Mouse (Mus musculus): ENCODE data around the gene Mtf1. TPM values are rescaled to one million over a fixed set of nuclear protein-coding genes. Genes with fewer than 3 reads are reported as not detected.
A peak's percentile ranks its signal among the peaks of the same experiment; 100 is the strongest.

The Mtf1 gene
- polyA plus RNA-seq, 1 experiment from 2014 or later, result 14.1 TPM

- TF ChIP-seq CTCF (IDR thresholded peaks at IDR 0.05; ENCODE audit: low read depth), result no peak
- H3K9ac ChIP-seq, result no peak overlapping the region
Measured at GRCm38 (mm10) chr4:124894508-124895428, 92.9 kb downstream of the Mtf1 start.

DNA sequence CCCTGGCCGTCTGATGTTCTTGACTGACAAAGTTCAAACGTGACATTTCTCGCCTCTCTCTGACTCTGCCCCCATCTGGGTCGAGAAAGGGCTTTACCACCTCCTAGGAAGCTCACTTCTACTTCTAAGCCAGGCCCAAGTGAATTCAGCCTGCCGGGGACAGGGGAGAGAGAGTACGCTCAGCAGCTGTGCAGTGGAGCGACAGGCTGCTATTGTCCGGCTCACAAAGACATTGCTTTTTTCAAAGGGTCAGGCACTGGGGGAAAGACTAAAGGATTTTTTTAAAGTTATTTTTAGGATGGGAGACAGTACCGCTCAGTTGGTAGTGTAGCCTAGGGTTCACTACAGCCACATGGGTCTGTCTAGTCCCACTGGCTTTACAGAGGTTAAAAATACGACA lies 96.5 kb downstream of the Mtf1 start:
- peaks cover 38% of the 10 kb centered on the region for H3K27me3 ChIP-seq (ENCODE audit: insufficient read depth, low read length)
- no peak overlapping the region for H3K4me2 ChIP-seq
- H3K4me3 ChIP-seq (ENCODE audit: low read depth, low read length), result no peak overlapping the region
- DNase-seq (no peak), ATAC-seq (ENCODE audit: insufficient read depth) (no peak)
- 54% methylated on average over 10 of the region's 10 CpGs for WGBS
- no peak for TF ChIP-seq CTCF (IDR thresholded peaks at IDR 0.05; ENCODE audit: low read depth)
- H3K9ac ChIP-seq, result no peak overlapping the region
- no peaks in the 10 kb centered on the region for H3K9me3 ChIP-seq (ENCODE audit: low read depth, low read length)
- no peaks in the 10 kb centered on the region for H3K4me1 ChIP-seq (ENCODE audit: insufficient read depth)
- no peak overlapping the region for H3K27ac ChIP-seq (ENCODE audit: low read depth)
- H3K36me3 ChIP-seq (ENCODE audit: insufficient read depth), result no peaks in the 10 kb centered on the region

More at GRCm38 (mm10) chr4:124894508-124895428, 92.9 kb downstream of the Mtf1 start:
- ATAC-seq (ENCODE audit: insufficient read depth) (no peak), DNase-seq (peak; percentile 20)
- no peak overlapping the region for H3K27ac ChIP-seq (ENCODE audit: low read depth)
- 2% methylated on average over 83 of the region's 83 CpGs for WGBS
- H3K4me2 ChIP-seq, result peak overlapping the region; percentile 62
- peak overlapping the region; percentile 35 for H3K4me3 ChIP-seq (ENCODE audit: low read depth, low read length)
- H3K27me3 ChIP-seq (ENCODE audit: insufficient read depth, low read length), result peaks cover 61% of the 10 kb centered on the region
- H3K4me1 ChIP-seq (ENCODE audit: insufficient read depth), result no peaks in the 10 kb centered on the region
- H3K9me3 ChIP-seq (ENCODE audit: low read depth, low read length), result no peaks in the 10 kb centered on the region
- no peaks in the 10 kb centered on the region for H3K36me3 ChIP-seq (ENCODE audit: insufficient read depth)

Other genes with a start within 250 kb of the Mtf1 start
- gene 3100002H09Rik, start 191.3 kb upstream of the Mtf1 start, polyA plus RNA-seq (2014; fragmentation: Nextera tagmentation; extraction: Ambion mirVana), result not detected in 2 replicates
- gene Pou3f1, start 145.3 kb upstream of the Mtf1 start, polyA plus RNA-seq (2014; fragmentation: Nextera tagmentation; extraction: Ambion mirVana), result 0.11 and 0.41 TPM in 2 replicates
- gene Utp11, start 108.5 kb upstream of the Mtf1 start, polyA plus RNA-seq (2014; fragmentation: Nextera tagmentation; extraction: Ambion mirVana), result 59.0 and 59.5 TPM in 2 replicates
- gene Fhl3, start 101.4 kb upstream of the Mtf1 start, polyA plus RNA-seq (2014; fragmentation: Nextera tagmentation; extraction: Ambion mirVana), result 12.8 and 13.1 TPM in 2 replicates
- gene Sf3a3, start 87.3 kb upstream of the Mtf1 start, polyA plus RNA-seq (2014; fragmentation: Nextera tagmentation; extraction: Ambion mirVana), result 164 and 166 TPM in 2 replicates
- gene Inpp5b, start 60.3 kb upstream of the Mtf1 start, polyA plus RNA-seq (2014; fragmentation: Nextera tagmentation; extraction: Ambion mirVana), result 25.5 and 34.0 TPM in 2 replicates
- gene Yrdc, start 48.6 kb downstream of the Mtf1 start, polyA plus RNA-seq (2014; fragmentation: Nextera tagmentation; extraction: Ambion mirVana), result 42.4 and 44.7 TPM in 2 replicates
- 60.0 and 62.7 TPM in 2 replicates for gene 1110065P20Rik, start 49.1 kb downstream of the Mtf1 start, polyA plus RNA-seq (2014; fragmentation: Nextera tagmentation; extraction: Ambion mirVana)
- gene Maneal, start 60.1 kb downstream of the Mtf1 start, polyA plus RNA-seq (2014; fragmentation: Nextera tagmentation; extraction: Ambion mirVana), result 0.61 and 0.82 TPM in 2 replicates
- gene Epha10, start 78.8 kb downstream of the Mtf1 start, polyA plus RNA-seq (2014; fragmentation: Nextera tagmentation; extraction: Ambion mirVana), result 0.04 TPM in 1 of 2 replicates, not detected in the other
- 3.6 and 3.9 TPM in 2 replicates for gene 9930104L06Rik, start 134.9 kb downstream of the Mtf1 start, polyA plus RNA-seq (2014; fragmentation: Nextera tagmentation; extraction: Ambion mirVana)
- 157 and 169 TPM in 2 replicates for gene Cdca8, start 137.2 kb downstream of the Mtf1 start, polyA plus RNA-seq (2014; fragmentation: Nextera tagmentation; extraction: Ambion mirVana)
- 12.8 and 16.0 TPM in 2 replicates for gene Rspo1, start 184.3 kb downstream of the Mtf1 start, polyA plus RNA-seq (2014; fragmentation: Nextera tagmentation; extraction: Ambion mirVana)
- 80.7 and 81.9 TPM in 2 replicates for gene Gnl2, start 214.5 kb downstream of the Mtf1 start, polyA plus RNA-seq (2014; fragmentation: Nextera tagmentation; extraction: Ambion mirVana)

Measured in lung, embryonic 14.5 days (tissue).